Mouse (Mus musculus) cerebellum, adult (tissue): ENCODE measurements at regions not wholly inside any gene's neighbourhood (a gene's known extent, or its start where the extent isn't known, plus 50 kb on each side); places are given as distances from the start of the nearest gene placed in this dataset.

ENCODE experiments used
- ATAC-seq: cut with Nextera tagmentation; 2 replicates; pipeline ENCODE4 v1.9.2; 2017; ENCODE audit warnings: mild to moderate bottlenecking, moderate library complexity, mixed read lengths; ENCODE audit not compliant: insufficient number of reproducible peaks, low FRiP score, low TSS enrichment

DNA sequence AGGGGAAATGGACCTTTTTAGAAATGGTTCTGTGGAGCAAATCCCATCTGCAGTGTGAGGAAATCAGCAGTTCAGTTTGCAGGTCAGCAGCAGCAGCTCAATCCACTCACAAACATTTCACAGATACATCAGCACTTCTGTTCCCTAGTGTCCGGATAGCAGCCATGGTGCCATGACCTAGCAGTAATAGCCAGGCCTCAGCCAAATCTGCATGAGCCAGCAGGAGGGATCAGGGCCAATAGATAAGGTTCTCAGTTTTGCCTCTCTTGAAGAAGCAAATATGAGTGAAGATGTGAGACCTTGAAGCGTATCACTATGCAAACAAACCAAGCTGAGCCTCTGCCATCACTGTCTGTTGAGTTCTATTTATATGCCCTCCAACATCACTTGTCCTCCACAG, 380.7 kb upstream of the Chrm3 start:
- no peak for ATAC-seq

GRCm38 (mm10) chr13:10725745-10726171, 365.1 kb upstream of the Chrm3 start:
- ATAC-seq: no peak

DNA sequence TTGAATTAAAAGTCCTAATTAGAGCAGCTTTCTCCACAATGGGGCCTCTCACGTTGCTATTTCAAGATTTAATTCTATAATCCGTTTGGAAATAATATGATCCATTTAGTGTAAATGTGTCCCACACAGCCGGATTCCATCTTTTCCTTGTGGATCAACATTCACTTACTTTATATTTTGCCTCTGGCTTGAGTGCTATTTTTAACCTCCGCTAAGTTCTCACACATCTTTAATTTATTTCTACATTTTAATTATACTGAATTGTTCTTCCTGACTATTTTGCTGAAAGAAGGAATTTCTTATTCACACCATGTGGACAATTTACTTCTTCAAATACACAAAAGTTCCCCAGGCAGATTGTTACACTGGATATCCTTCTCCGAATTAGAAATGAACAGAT, 364.7 kb upstream of the Chrm3 start:
- ATAC-seq: no peak

DNA sequence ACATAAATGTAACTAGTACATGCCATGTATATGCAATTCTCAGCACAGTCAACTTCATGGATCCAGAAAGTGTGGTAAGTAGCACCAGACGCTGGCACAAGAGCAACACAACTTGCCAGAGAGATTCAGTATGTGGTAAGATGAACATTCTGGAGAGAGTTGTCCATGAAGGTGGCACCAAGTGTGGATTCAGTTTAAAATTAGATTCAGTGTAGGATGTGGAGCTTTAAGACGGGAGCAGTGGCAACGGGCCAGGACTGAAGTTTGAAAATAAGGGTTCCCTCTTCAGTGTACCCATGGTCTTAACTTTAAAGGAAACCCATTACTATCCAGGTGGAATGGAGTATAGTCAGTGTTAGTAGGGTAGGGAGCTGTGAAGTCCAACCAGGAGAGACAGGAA, 360.0 kb upstream of the Chrm3 start:
- ATAC-seq: no peak

DNA sequence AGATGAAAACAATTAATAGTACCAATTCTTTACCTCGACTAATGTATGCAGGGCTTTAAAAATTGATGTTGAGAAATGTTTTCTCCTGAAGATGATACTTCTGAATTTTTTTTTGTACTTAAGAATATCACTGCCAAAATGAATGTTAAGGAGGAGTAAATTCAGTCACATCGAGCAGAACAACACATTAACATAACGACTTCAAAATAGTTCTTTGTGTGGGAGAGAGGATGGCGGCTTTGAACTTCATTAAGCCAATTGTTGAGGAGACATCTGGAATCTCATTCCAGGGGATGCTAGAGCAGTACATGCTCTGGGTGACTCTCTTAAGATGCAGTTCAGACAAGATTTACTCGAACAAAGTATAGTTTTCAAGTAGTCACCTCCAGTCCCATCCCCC, 350.8 kb upstream of the Chrm3 start:
- no peak for ATAC-seq

DNA sequence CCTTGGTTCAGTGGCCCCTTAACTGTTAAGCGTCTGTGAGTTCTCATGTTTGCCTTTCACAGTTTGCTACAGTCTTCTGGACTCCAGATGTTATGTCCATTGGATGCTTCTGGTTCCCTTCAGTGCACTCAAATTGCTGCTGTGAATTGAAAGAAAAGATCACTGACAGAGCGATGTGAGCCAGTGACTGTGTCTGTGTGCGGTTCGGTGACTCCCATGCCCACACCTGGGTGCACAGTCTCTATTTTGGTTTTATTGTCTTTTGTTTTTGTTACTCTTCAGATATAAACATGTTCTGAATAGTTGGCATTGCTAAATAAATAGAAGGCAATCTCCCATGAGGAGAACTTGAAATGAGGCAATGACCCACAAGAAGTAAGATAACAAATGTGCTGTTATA, 350.3 kb upstream of the Chrm3 start:
- no peak for ATAC-seq

DNA sequence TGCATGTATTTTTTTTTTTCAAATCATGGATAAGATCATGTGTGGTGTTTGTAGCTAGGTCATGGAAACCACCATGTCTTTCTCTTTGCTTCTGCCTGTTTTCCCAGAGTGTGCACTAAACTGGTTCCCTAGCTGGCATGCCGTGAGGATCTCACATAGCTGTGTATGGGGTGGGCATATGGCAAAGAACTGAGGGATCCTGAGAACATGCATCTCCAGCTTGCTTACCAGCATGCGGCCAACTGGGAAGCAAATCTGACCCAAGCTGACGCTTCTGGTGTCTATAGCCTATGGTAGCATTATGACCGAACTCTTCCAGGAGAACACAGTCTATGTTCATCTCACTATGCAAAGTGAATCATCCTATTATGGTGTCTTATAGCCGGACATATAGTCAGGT, 336.5 kb upstream of the Chrm3 start:
- peak; percentile 68 for ATAC-seq

- no peak for ATAC-seq
Observed at GRCm38 (mm10) chr13:10696181-10696977, 335.7 kb upstream of the Chrm3 start.

DNA sequence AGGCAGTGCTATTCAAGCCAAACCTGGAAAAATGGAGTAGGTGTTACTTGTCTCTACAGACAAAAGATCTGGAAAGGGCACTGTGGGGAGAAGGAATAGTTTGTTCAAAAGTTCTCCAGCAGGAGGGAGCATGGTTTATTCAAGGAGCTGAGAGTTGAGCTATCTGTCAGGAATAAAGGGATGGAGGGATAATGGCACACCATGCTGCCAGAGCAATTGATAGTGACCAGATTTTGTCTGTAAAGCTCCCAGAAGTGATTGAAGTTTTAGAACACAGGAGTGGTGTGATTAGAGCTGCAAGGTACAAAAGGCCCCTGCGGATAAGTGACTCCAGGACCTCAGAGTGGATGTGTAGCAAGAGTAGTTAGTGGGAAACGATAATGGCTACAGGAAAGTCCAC, 330.7 kb upstream of the Chrm3 start:
- no peak for ATAC-seq

GRCm38 (mm10) chr13:10687379-10687778, 326.7 kb upstream of the Chrm3 start:
- ATAC-seq: no peak

- ATAC-seq: peak; percentile 34
Observed at GRCm38 (mm10) chr13:10654086-10654422, 293.4 kb upstream of the Chrm3 start.

DNA sequence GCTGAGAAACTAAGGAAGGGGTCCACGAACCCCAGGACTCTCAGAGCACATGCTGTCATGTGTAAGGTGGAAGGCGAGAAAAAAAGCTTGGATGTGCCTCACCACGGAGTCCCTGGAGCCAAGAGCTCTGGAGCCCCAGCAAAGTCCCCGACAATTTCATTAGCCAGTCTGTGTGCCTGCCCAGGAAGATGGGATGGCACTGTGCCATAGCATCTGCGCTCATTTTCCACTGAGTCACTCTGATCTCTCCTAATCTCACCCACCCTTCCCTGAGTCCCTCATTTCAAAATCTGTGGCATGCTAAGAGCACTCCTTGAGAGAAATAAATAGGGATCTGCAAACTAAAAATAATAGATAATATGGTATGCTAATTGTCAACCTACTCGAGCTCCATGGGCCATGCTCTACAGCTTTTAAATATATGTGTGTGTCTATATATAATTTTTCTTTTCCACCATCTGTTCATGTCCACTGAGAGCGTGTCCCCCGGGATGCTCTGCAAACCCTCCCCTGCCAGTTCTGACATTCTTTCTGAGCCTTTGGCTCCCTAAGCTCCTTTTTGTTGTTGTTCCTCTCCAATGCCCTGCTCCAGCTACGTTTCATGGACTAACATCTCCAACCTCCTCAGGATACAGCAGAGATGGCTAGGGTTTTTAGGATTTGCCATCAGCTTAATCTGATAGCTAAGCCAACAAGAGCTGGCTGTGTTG, 292.9 kb upstream of the Chrm3 start:
- peak; percentile 86 for ATAC-seq

GRCm38 (mm10) chr13:10636859-10637258, 276.2 kb upstream of the Chrm3 start:
- no peak for ATAC-seq

DNA sequence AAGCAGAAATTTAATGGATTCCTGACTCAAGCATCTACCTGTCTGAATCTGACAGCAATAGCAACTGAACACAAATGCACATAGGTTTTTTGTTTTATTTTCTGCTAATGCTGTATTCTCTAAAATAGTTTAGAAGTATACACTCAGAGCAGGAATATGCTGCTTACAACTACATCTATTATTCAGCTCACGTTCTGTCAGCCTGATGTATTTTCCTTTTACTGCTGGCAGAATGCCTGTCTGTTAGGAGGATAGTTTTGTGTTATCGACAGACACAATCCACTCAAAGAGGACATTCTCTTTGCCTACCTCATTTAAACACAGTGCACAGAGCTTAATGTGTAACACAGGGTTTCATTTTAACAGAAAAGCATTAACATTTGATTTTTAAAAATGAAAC, 269.8 kb upstream of the Chrm3 start:
- no peak for ATAC-seq

DNA sequence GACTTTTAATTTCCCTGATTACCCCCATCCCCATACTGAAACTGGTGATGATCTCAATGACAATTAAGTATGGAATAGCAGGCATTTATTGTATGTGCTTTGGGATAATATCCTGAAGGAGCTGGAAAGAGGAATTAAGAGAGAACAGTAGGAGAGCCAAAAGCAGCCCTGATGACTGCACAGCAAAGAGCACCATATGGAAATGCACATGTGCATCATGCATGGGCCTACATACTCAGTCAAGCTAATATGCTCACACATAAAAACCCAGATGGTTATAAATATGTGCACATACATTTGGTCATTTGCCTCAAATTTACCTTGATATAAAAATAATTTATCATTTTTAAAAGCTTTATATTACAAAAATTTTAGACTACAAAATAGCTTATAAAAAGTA, 259.0 kb upstream of the Chrm3 start:
- no peak for ATAC-seq

GRCm38 (mm10) chr13:10618421-10618954, 257.8 kb upstream of the Chrm3 start:
- ATAC-seq: no peak

- no peak for ATAC-seq
Observed at GRCm38 (mm10) chr13:10574951-10575350, 214.3 kb upstream of the Chrm3 start.

- no peak for ATAC-seq
Observed at GRCm38 (mm10) chr13:10566825-10567224, 206.2 kb upstream of the Chrm3 start.

DNA sequence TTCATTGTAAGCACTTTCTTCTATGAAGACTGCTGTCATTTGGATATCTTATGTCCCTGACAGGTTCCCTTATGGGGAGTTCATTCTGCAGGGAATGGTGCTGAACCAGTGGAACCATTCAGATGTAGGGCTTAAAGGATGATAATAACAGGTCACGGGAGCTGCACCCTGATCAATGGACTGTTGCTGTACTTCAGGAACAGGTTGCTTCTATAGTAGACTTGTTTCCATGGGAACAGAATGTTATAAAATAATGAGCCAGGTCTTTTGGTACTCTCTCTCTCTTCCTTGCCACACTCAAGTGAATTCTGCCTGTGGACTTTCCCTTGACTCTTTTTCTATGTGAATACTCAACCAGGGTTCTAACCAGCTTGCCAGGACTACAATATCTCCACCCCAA, 196.9 kb upstream of the Chrm3 start:
- no peak for ATAC-seq

DNA sequence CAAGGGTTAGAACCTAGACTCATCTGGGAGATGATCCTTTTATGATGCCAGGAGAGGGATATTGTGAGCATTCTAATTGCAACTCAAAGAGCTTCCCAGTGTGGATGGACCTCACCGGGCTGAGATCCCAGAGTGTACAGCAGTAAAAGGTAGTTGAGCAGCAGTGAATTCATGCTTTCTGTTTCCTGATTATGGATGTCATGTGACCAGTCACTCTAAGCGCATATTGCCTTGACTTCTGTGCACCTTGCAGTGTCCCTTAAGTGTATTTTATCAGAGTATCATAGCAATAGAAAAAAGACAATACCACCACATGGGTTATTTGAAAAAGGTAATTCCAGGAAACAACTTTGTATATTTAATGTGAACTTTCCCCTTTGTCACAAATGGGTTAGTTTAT, 193.9 kb upstream of the Chrm3 start:
- no peak for ATAC-seq

DNA sequence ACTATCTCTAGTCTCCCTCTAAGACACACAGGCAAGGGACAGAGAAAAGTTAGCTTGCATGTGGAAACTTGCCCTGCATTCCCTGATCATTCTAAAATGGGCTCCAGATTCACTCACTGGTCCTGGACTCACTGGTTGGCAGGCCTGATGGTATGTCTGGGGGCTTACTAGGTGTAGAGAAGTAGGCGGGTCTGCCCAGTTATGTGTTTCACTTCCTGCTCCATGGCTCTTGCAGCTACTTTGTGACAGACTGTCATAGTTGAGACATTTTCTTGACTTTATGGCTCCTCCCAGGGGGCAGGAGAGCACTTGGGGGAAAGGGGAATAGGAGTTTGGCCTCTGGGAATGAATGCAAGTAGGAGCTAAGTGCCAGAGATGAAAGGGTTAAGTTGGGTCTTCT, 182.1 kb upstream of the Chrm3 start:
- no peak for ATAC-seq
